14 mouse cellular contexts compared by ENCODE assay signal in genomic region chr1:62070617-62071016, GRCm38 (mm10).
"Had no signal": no experiment of that assay in that cellular context is flagged by ENCODE, and none has a peak within 500 bp of the region (broad histone marks: within the 10 kb centered on the region; RNA-seq: fewer than 3 reads in every experiment).

No protein-coding gene starts in this region.

- H3K4me2 ChIP-seq: liver, embryonic 12.5 days; midbrain, embryonic 11.5 days; midbrain, embryonic 13.5 days; midbrain, embryonic 15.5 days; neural tube, embryonic 12.5 days; stomach, embryonic 15.5 days had no signal

- H3K27ac ChIP-seq: liver, embryonic 12.5 days; liver, embryonic 14.5 days; macrophage; midbrain, embryonic 13.5 days; midbrain, embryonic 15.5 days; neural tube, embryonic 12.5 days; stomach, embryonic 15.5 days; stomach, postnatal 0 days had no signal

- H3K4me3 ChIP-seq: liver, embryonic 12.5 days; megakaryocyte, embryonic 14.5 days; midbrain, embryonic 13.5 days; midbrain, embryonic 15.5 days; neural tube, embryonic 12.5 days; stomach, embryonic 15.5 days had no signal

- H3K9ac ChIP-seq: liver, embryonic 12.5 days; liver, embryonic 14.5 days; midbrain, embryonic 13.5 days; midbrain, embryonic 15.5 days; neural tube, embryonic 12.5 days; stomach, embryonic 15.5 days had no signal

- ATAC-seq: liver, embryonic 12.5 days; midbrain, embryonic 13.5 days; midbrain, embryonic 15.5 days had no signal

- H3K9me3 ChIP-seq: liver, embryonic 12.5 days; midbrain, embryonic 15.5 days; neural tube, embryonic 12.5 days; stomach, embryonic 15.5 days had no signal

- H3K36me3 ChIP-seq: liver, embryonic 12.5 days; midbrain, embryonic 13.5 days; midbrain, embryonic 15.5 days; neural tube, embryonic 12.5 days; stomach, embryonic 15.5 days had no signal

- DNase-seq: right cerebral cortex, postnatal 14 days; thymus, adult 2 months; thymus, postnatal 25 days; thymus, postnatal 4 days had no signal

- H3K27me3 ChIP-seq: liver, embryonic 12.5 days; megakaryocyte, embryonic 14.5 days; midbrain, embryonic 13.5 days; midbrain, embryonic 15.5 days; neural tube, embryonic 12.5 days; stomach, embryonic 15.5 days had no signal

- H3K4me1 ChIP-seq: liver, embryonic 12.5 days; megakaryocyte, embryonic 14.5 days; midbrain, embryonic 13.5 days; midbrain, embryonic 15.5 days; stomach, embryonic 15.5 days had no signal
